Mouse (Mus musculus): ENCODE measurements around the gene Cit.

The Cit gene

DNA sequence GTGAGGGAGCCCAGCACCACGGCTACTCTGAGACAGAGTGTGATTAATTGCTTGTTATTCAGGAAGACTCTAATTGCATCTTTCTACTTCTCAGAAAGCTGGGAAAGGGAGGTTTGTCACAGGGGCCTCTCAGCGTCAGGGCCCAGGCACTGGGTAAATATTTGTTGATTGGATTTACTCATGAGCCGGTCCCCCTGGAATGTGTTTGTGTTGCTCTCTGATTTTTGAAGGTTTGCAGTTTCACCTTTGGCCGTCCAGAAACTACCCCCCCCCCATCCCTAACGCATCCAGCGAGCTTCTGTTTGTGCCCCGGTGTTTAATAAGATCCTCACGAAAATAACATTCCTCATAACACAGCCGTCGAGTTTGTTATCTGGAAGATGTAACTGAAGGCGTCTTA is 65.4 kb downstream of the Cit start:
- no peaks in the 10 kb centered on the region for H3K27me3 ChIP-seq (ENCODE audit: control insufficient read depth, insufficient read depth, low read length, poor library complexity, severe bottlenecking)
- no peaks in the 10 kb centered on the region for H3K36me3 ChIP-seq (ENCODE audit: control insufficient read depth, insufficient read depth, low read length, poor library complexity, severe bottlenecking)
- DNase-seq (ENCODE audit: low read depth, low spot score) = no peak

DNA sequence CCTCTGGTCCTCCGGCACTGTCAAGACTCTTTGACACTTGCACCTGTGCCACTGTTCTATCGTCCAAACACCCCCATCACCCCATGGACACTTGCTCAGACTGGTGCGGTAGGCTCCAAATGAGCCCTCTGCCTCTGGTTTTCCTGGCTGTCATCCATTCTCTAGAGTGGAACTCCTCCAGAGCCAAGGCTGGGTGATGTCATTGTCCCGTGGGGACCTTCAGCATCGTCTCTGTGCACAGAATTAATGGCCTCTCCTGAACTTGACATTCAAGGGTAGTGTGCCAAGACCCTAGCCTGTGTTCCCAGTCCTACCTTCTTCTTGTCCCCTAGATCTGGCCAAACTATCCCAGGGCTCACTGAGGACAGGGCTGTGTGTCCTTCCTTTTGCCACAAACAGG is 70.4 kb downstream of the Cit start:
- H3K36me3 ChIP-seq (ENCODE audit: control insufficient read depth, insufficient read depth, low read length, poor library complexity, severe bottlenecking) = no peaks in the 10 kb centered on the region
- H3K27me3 ChIP-seq (ENCODE audit: control insufficient read depth, insufficient read depth, low read length, poor library complexity, severe bottlenecking) = no peaks in the 10 kb centered on the region
- DNase-seq (ENCODE audit: low read depth, low spot score) = no peak

DNA sequence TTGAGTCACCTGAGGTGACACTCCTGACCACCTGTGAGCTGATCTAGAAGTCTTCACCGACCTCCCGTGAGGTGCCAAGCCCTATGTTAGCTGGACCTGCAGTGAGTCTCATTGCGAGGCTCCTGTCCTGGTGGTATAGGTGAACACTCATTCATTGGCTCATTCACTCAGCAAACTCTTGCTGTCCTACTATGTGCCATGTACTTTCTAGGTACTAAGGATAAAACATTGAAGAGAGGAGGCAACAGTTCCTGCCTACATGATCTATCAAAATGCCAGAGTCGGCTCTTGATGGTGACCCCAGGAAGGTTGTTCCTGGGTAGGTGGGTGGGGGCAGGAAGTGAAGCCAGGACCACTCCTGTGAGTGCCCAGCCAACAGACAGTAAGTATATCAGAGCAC is 72.9 kb downstream of the Cit start:
- Histone ChIP-seq H3K36me3 (ENCODE audit: control insufficient read depth, insufficient read depth, low read length, poor library complexity, severe bottlenecking) (no peaks in the 10 kb centered on the region), H3K27me3 (ENCODE audit: control insufficient read depth, insufficient read depth, low read length, poor library complexity, severe bottlenecking) (no peaks in the 10 kb centered on the region)
- DNase-seq (ENCODE audit: low read depth, low spot score) = no peak

- Histone ChIP-seq H3K27me3 (ENCODE audit: control insufficient read depth, insufficient read depth, low read length, poor library complexity, severe bottlenecking) (no peaks in the 10 kb centered on the region), H3K36me3 (ENCODE audit: control insufficient read depth, insufficient read depth, low read length, poor library complexity, severe bottlenecking) (no peaks in the 10 kb centered on the region)
- DNase-seq (ENCODE audit: low read depth, low spot score) = no peak
These were observed 73.7 kb downstream of the Cit start for GRCm38 (mm10) chr5:115918597-115919351.

GRCm38 (mm10) chr5:115921990-115922389 is 76.9 kb downstream of the Cit start:
- DNase-seq (ENCODE audit: low read depth, low spot score) = no peak
- Histone ChIP-seq H3K36me3 (ENCODE audit: control insufficient read depth, insufficient read depth, low read length, poor library complexity, severe bottlenecking) (no peaks in the 10 kb centered on the region), H3K27me3 (ENCODE audit: control insufficient read depth, insufficient read depth, low read length, poor library complexity, severe bottlenecking) (no peaks in the 10 kb centered on the region)

DNA sequence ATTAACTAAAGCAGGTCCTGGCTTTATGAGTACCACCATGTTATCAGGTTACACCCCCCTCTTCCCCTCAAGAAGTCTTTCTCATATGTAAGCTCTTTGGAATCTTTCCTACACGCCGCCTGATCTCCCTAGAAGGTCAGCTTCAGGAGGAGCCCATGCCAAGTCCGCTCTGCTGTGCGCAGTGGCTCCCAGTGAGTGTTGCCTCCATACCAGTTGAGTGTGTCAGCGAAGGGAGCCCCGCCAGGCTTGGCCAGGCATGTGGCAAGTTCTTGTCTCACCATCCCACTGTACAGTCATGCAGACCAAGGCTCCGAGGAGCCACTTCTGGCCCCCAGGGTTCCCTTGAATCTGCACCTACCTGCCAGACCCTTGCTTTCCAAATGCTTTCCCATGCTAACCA is 79.9 kb downstream of the Cit start:
- H3K27me3 ChIP-seq (ENCODE audit: control insufficient read depth, insufficient read depth, low read length, poor library complexity, severe bottlenecking) = no peaks in the 10 kb centered on the region
- DNase-seq (ENCODE audit: low read depth, low spot score) = no peak
- H3K36me3 ChIP-seq (ENCODE audit: control insufficient read depth, insufficient read depth, low read length, poor library complexity, severe bottlenecking) = no peaks in the 10 kb centered on the region

DNA sequence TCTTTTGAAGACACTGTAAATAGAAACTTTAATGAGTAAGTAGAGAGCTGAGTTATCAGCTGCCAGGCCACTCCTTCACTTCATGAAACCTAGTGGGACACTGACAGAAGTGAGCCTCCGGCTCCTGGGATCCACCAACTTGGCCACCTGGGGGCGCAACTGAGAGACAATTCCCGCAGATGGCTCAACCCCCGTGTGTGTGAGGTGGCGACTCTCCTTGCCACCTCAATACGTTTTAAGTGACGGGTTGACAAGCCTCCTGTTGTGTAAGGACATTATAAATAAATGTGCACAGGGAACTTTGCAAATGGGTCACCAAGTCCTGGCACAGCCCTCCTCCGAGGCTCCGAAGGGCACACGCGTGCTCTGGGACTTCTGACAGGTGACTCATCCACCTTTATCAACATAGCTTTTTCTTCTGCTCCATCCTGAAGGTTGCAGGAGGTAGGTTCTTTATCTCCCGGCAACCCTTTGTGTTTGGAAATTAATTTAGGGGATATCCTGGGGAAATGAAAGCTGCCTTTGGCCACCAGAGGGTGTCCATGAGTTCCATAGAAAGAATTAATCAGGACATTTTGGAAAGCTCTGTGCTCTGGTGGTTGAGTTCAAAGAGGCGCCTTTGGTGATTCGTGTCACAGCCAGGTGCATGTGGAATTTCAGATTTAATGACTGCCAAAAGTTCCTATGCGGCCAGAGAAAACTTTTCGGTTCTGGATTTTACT is 83.9 kb downstream of the Cit start:
- no peak for DNase-seq (ENCODE audit: low read depth, low spot score)
- H3K27me3 ChIP-seq (ENCODE audit: control insufficient read depth, insufficient read depth, low read length, poor library complexity, severe bottlenecking) = no peaks in the 10 kb centered on the region
- no peaks in the 10 kb centered on the region for H3K36me3 ChIP-seq (ENCODE audit: control insufficient read depth, insufficient read depth, low read length, poor library complexity, severe bottlenecking)

- Histone ChIP-seq H3K36me3 (ENCODE audit: control insufficient read depth, insufficient read depth, low read length, poor library complexity, severe bottlenecking) (0 out of 2 replicates have a peak, but pooled peaks cover 2% of the 10 kb centered on the region), H3K27me3 (ENCODE audit: control insufficient read depth, insufficient read depth, low read length, poor library complexity, severe bottlenecking) (no peaks in the 10 kb centered on the region)
- DNase-seq (ENCODE audit: low read depth, low spot score) = no peak
These were observed 87.2 kb downstream of the Cit start for GRCm38 (mm10) chr5:115932325-115932724.

- Histone ChIP-seq H3K36me3 (ENCODE audit: control insufficient read depth, insufficient read depth, low read length, poor library complexity, severe bottlenecking) (0 out of 2 replicates have a peak, but pooled peaks cover 2% of the 10 kb centered on the region), H3K27me3 (ENCODE audit: control insufficient read depth, insufficient read depth, low read length, poor library complexity, severe bottlenecking) (no peaks in the 10 kb centered on the region)
- DNase-seq (ENCODE audit: low read depth, low spot score) = no peak
These were observed 91.8 kb downstream of the Cit start for GRCm38 (mm10) chr5:115936851-115937250.

DNA sequence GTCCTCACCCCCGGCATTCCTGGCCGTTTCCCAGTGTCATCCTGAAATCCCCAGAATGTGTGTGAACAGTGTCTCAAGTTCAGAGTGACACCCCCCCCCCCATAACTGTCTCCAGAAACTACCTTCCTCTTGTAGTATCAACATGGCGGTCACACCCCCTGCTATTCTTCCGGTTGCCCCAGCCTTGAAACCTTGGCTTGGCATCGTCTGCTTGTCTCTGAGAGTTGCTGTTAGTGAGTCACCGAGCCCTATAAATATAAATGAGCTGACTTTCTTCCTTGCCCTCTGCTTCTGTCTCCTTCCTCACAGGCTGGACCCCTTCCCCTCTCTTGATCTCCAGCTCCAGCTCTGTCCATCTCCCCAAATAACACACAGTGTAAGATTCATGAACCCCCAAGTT is 92.5 kb downstream of the Cit start:
- no peaks in the 10 kb centered on the region for H3K27me3 ChIP-seq (ENCODE audit: control insufficient read depth, insufficient read depth, low read length, poor library complexity, severe bottlenecking)
- no peak for DNase-seq (ENCODE audit: low read depth, low spot score)
- 0 out of 2 replicates have a peak, but pooled peaks cover 2% of the 10 kb centered on the region for H3K36me3 ChIP-seq (ENCODE audit: control insufficient read depth, insufficient read depth, low read length, poor library complexity, severe bottlenecking)

- no peak for DNase-seq (ENCODE audit: low read depth, low spot score)
- no peaks in the 10 kb centered on the region for H3K27me3 ChIP-seq (ENCODE audit: control insufficient read depth, insufficient read depth, low read length, poor library complexity, severe bottlenecking)
- H3K36me3 ChIP-seq (ENCODE audit: control insufficient read depth, insufficient read depth, low read length, poor library complexity, severe bottlenecking) = 0 out of 2 replicates have a peak, but pooled peaks cover 2% of the 10 kb centered on the region
These were observed 93.9 kb downstream of the Cit start for GRCm38 (mm10) chr5:115938999-115939398.

DNA sequence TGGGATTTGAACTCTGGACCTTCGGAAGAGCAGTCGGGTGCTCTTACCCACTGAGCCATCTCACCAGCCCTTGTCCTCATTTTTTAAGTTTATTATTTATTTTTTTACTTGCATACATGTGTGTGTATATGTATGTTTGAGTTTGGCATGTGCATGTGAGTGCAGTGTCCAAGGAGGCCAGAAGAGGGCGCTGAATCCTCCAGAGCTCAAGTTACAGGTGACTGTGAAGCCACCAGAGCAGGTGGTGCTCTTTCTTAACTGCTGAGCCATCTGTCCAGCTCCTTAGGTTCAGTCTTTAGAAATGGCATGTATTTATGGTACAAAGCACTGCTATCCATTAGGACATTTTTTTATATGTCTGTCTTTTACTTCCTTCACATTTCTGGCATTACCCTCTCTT is 97.3 kb downstream of the Cit start:
- H3K36me3 ChIP-seq (ENCODE audit: control insufficient read depth, insufficient read depth, low read length, poor library complexity, severe bottlenecking) = no peaks in the 10 kb centered on the region
- DNase-seq (ENCODE audit: low read depth, low spot score) = no peak
- no peaks in the 10 kb centered on the region for H3K27me3 ChIP-seq (ENCODE audit: control insufficient read depth, insufficient read depth, low read length, poor library complexity, severe bottlenecking)

- no peaks in the 10 kb centered on the region for H3K36me3 ChIP-seq (ENCODE audit: control insufficient read depth, insufficient read depth, low read length, poor library complexity, severe bottlenecking)
- H3K27me3 ChIP-seq (ENCODE audit: control insufficient read depth, insufficient read depth, low read length, poor library complexity, severe bottlenecking) = no peaks in the 10 kb centered on the region
- no peak for DNase-seq (ENCODE audit: low read depth, low spot score)
These were observed 99.9 kb downstream of the Cit start for GRCm38 (mm10) chr5:115944791-115945490.

GRCm38 (mm10) chr5:115947622-115948353 is 102.7 kb downstream of the Cit start:
- Histone ChIP-seq H3K27me3 (ENCODE audit: control insufficient read depth, insufficient read depth, low read length, poor library complexity, severe bottlenecking) (no peaks in the 10 kb centered on the region), H3K36me3 (ENCODE audit: control insufficient read depth, insufficient read depth, low read length, poor library complexity, severe bottlenecking) (no peaks in the 10 kb centered on the region)
- no peak for DNase-seq (ENCODE audit: low read depth, low spot score)
